Mouse (Mus musculus): ENCODE measurements around the gene Casq2.

Casq2 gene

DNA sequence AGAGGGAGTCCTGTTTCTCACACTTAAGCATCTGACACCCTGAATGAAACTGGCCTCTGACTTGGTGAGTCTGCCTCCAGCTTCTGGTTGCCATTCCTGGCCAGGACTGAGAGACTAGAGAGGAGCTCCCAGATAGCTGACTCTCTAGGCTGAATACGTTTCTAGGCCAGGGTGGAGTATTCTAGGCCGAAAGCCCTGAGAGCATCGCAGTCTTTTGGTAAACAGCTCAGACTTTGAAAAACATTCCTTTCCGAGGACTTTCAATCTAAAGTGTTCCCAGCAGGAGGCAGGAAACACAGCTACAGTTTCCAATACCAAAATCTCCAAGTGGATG, 80.0 kb downstream of the Casq2 start:
- DNase-seq = no peak

DNA sequence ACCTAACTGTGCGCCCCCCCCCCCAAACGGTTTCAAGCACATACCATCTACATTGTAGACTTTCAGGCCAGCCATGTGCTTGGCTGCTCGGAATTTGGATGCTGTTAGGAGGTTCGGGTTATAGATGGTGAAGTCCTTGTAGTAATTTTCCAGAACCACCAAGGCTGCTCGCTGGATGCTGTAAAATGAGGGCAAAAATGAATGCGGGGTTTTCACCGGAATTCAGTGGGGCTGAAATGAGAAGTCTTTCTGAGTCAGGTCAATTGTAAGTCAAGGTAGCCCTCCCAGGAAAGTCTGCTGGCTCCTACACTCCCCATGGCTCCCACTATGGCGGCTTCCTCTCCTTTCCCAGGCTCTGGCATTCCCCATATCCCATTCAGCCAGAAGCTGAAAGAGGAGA, 80.6 kb downstream of the Casq2 start:
- no peak for DNase-seq

DNA sequence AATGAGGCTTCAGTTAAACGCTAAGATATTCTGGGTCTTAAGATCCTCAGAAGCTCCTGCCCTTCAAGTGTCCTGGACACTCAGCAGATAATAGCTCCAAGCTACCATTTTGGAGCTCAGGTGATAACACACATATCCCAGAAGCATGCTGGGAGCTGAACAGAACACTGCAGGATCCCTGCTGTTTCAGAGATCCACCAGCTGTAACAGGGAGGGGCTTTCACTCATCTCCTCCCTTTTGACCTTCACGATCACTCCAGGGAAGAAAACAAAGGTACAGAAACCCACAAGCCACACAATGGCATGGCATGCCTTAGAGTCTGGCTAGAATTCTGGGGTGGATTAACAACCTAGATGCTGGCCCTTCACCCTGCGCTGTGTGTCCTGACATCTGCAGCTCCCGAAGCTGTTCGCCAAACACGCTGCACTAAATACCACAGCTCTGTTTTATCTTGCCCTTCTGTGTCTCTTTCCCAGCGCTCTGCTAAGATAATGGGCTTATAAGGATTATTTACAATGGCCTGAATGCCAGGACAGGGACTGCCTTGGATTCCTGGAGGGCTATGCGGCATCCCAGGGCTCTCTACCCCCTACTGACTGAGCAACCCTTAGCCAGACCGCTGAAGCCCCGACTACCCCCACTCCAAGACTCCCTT, 81.5 kb downstream of the Casq2 start:
- DNase-seq = no peak

DNA sequence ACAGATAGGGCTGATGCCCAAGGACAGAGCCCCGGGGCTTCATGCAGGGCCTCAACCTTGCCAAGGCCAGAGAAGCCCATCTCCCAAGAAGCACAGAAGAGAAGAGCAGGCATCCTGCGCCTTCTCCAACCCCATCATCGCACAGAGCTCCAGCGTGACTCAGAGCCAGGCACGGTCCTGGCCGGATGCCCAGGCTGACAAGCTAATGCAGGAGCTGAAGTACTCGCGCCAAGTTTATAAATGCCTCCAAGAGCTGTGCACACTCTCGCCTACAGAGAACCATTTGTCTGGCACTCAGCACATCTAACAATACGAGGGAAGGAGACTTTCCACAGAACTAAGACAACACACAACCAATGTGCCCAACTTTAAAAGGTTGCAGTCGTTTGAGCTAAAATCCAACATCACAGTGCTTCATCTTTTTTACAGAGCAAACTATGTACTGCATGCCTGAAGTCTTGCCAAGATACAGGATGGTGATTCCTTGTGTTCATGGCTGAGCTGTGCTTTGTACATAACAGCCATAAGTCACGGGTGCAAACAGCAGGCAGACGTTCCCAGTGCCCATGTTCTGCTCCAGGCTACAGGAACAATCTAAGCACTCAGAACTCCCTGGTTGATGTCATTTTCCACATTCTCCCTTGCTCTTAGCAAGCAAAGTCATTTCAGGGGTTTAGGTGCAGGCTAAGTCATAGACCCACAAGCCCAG, 83.1 kb downstream of the Casq2 start:
- peak; percentile 90 to 93 for DNase-seq

DNA sequence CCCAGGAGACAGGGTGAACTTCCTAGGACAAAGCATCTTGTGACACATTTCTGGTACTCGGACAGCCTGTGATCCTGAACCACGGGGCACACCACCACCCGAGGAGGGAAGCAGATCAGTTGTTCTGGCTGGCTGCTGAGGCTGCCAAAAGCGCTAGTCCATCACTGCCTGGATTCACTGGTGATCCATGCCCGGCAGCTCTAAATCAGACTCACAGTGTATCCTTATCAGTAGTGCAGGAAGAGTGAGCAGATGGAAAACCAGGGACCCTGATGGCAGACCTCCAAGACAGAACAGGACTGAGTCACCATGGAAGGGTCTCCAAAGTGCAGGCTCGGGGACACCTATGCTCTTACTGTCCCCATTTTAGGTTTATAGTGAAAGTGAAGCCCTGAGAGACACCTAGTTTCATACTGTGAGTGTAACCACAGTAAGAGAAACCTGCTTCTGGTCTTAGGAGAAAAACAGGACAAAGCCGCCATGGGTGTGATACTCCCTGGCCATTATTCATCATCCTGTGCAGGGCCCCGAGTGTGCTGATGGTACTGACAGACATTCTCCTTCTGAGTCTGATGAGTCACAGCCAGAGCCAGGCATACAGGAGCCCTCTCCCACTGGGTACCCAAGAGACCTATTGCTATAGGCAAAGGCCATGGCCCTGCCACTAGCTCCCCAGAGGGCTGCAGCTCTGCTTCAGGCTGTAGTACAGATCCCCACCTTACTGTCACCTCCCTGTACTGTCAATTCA, 88.1 kb downstream of the Casq2 start:
- DNase-seq = no peak

DNA sequence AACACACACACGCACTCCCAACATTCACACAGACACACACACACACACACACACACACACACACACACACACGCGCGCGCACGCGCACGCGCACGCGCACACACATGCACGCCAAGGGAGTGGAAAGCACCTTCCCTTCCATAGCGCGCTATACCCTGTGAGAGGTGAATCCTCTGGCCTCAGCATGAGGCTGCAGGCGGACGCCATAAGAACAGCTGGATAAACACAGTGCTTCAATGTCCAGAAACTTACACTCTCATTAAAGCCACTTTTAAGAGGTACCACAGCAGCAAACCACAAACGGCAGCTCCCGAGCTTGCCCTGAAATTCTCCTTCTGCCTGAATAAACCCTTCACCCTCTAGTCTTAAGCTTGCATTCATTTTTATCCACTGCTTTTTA, 89.5 kb downstream of the Casq2 start:
- DNase-seq = no peak

DNA sequence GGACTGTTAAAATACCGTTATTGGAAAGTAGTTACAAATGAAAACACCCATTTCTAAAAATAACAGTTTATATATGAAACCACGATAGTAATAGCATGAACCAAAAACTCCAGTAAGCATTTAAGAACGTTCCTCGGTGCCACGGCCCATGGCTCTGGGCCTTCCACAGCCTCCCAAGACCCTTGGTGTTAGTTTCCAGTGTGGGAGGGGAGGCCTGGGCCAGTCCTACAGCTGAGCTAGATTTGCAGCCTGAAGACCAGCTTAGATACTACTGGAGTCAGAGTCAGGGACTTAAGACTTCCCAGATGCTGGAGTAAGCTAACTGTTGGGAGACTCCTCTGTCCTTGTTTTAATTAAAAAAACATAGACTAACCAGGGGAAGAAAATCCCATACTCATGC, 89.9 kb downstream of the Casq2 start:
- no peak for DNase-seq

DNA sequence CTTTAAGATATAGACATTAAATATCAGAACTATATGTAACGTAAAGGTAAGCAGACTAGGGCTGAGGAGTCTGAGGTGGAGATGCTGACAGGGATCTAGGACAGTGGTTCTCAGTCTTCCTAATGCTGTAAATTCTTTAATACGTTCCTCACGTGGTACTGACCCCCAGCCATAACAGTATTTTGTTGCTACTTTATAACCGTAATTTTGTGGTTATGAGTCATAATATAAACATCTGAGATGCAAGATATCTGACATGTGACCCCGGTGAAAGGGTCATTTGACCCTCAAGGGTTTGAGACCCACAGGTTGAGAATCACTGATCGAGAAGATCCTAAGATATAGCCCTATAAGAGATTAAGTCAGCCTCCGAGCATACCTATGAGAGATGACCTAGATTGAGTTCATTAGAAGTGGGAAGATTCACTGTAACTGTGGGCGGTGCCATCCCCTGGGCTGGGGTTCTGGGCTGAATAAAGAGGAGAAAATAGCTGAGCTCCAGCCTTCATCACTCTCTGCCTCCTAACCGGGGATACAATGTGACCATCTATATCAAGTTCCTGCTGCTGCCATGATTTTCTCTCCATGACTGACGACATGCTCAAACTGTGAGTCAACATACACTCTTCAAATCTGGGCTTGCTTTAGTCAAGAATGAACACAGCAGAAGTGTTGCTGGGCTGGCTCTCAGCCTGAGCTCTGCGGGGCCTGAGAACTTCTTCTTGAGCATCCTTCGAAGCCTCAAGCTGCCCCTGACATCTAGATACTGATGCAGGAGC, 91.8 kb downstream of the Casq2 start:
- no peak for DNase-seq

DNA sequence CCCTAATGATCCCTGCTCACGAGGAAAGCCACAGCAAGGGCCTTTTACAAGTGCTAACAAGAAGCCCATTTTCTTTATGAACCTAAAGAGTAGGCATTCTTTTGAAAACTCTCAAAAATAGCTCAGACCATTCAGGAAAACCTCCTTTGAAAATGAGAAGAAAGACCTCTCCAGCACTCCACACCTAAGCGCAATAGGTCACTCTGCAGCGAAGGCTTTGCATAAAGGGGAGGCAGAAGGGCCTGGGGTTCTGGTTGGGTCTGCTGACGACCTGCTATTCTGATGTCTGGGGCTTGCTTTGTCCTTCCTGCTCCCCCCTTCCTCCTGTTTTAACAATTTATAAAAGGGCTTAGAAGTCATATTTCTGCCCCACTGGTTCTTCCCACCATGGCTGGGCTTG, 93.7 kb downstream of the Casq2 start:
- no peak for DNase-seq

DNA sequence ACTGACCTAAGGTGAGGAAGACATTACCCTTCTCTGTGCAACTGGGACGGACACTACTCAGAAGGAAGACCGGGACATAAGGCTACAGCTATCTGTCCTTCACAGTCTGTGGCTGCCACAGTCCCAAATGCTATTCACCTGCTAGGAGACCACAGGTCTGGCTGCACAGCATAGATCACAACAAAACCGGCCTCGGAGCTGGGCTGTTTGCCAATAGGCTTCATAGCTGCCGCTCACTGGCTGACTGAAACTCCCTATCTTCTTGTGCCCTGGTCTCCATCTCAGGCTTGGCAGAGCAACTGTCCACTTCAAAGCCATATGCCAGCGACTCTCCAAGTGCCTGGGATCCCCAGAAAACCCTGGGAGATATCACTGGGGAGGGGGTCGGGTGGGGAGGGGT, 94.5 kb downstream of the Casq2 start:
- DNase-seq = peak; percentile 33 to 47

DNA sequence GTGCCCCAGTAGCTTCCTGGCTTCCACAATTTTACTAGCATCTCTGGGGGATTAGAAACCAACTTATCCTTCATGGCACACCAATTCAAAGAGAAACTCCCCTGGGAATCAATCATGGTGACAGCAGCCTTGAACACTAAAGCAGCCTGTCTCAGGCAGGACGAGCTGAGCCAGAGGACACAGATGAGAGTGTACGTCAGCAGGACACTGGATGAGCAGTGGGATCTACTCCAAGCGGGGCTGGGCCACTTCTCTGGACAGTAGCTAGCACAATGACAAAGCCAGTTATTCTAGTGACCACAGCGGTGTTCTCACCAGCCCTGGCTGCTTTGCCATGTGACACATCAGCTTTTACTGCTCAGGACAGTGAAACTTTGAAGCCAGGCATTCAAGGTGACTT, 95.0 kb downstream of the Casq2 start:
- no peak for DNase-seq

DNA sequence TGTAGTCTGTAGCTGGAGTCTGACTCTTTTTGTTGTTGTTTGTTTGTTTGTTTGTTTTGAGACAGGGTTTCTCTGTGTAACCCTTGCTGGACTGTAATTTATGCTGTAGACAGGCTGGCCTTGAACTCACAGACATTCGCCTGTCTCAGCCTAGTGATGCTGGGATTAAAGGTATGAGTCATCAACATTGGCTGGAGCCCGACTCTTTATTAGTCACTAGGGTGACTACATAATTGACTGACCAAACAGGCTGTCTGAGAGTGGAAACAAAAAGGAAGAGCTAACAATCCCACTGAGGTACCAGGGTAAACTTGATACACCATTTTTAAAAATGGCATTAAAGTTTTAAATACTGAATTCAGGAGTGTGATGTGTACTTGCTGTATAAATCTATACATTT, 96.4 kb downstream of the Casq2 start:
- DNase-seq = no peak

DNA sequence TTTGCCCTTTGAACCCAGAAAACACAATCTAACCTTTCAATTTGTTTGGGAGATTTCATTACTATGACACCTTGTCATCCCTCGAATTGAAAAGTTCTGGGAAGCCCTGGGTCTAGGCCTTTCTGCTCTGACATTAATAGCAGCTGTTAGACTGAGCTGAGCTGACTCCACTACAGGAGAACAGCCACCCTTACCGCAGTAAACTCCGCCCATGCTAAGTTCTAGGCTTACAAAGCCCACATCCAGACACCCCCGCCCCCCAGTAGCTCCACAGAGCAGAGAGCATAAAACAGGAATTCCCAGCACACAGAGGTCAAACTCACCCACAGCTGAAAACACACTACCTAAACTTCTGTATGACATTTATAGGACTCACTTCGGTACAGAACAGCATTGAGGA, 98.5 kb downstream of the Casq2 start:
- DNase-seq = peak in 1 of 2 experiments; percentile 29

DNA sequence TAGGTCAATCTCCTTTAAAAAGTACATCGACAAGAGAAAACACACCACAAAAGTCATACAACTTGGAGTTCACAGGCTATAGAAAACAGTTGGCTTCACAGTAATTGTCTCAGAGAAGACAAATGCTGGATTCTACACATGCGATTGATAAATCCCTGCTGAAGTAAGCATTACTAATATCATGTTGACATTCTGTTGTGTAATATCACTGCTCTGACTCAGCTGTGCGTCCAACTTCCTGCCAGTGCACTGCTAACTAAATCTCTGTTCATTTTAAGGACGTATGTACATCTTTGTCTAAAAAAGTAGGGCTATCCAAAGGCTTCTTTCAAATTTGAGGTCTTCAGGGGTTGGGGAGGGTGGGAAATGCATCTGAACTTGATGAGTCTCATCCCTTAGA, 101.2 kb downstream of the Casq2 start:
- no peak for DNase-seq

DNA sequence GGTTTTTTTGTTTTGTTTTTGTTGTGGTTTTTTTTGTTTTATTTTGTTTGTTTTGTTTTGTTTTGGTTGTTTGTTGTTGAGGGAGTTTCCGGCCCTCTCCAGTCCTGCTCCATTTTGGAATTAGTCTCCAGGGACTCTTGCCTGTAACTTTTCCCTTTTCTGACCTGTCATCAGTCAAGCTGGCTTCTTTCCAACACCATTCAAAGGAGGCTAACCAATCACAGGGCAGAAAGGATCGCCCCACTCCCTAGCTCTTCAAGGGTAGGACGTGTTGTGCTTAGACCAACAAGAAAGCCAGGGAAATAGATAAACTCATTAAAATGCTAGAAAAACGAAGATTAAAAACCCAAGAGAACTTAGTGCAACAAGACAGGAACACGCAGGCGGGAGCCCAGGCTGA, 102.8 kb downstream of the Casq2 start:
- no peak for DNase-seq

DNA sequence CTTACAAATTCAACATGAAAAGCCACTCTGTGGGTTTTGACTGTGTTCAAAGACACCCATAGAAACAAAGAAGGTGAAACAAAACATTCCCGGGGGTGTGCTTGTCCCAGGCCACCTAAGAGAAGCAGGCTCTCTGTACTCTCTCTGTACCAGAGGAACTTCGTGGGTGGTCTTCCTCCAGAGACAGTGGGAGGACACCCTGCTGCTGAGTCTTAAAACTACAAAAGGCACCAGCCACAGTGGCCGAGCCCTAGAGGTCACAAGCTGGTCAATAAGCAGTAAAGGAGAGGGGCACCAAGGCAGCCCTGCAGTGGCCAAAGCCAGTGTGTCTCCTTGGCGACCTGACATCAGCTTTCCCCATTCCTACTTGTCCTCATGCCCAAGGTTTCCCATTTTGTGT, 103.8 kb downstream of the Casq2 start:
- DNase-seq = no peak

DNA sequence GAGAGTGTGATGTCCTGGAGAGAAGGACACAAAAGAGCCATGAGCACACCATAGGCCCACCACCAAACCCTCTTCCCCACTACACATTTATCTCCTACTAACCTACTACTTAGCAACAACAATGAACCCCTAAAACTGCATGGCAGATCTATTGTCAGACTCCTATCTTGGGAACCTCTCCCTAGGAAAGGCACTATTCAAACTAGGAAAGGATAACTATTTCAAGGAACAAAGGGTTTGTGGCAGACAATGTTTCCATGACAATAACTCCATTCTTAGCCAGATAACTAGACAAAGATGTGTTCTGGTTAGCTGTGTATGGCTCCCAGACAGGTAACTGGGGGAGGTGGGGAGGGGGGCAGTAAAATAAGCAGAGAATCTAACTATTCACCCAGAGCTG, 104.4 kb downstream of the Casq2 start:
- no peak for DNase-seq

DNA sequence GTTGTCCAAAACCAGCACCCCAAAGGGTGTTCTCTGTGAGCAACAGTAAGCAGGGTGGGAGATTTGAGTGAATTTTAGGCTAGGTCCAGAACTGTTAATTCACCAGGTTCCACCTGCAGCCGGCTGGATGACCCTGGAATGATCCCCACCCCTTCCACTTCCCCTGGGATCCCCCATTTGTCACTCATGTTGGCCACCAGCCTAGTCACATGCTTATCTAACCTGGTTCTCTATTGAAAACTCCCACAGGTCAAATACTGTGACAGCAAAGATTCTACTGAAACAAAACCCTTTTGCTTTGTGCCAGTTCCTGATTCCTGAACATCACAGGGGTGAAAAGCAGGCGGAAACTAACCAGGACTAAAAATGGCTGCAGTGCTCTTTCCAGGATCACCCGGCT, 105.4 kb downstream of the Casq2 start:
- DNase-seq = no peak

DNA sequence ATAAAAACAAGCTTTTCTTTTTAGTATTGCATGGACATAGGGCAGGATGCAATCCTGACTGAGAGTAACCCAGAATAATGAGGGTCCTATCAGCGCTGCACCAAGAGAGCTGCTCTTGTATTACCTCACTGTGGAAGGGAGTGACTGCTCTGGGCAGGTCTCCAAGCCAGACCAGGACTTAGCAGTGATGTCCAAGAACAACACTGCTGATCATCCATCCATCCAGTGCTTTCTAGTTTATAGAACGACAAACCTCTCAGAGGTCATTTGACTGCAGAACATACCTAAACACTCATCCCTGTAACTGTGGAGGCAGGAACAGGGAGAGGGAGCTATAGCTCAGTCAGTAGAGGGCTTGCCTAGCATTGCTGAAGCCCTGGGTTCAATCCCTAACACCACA, 106.4 kb downstream of the Casq2 start:
- peak; percentile 69 to 73 for DNase-seq

DNA sequence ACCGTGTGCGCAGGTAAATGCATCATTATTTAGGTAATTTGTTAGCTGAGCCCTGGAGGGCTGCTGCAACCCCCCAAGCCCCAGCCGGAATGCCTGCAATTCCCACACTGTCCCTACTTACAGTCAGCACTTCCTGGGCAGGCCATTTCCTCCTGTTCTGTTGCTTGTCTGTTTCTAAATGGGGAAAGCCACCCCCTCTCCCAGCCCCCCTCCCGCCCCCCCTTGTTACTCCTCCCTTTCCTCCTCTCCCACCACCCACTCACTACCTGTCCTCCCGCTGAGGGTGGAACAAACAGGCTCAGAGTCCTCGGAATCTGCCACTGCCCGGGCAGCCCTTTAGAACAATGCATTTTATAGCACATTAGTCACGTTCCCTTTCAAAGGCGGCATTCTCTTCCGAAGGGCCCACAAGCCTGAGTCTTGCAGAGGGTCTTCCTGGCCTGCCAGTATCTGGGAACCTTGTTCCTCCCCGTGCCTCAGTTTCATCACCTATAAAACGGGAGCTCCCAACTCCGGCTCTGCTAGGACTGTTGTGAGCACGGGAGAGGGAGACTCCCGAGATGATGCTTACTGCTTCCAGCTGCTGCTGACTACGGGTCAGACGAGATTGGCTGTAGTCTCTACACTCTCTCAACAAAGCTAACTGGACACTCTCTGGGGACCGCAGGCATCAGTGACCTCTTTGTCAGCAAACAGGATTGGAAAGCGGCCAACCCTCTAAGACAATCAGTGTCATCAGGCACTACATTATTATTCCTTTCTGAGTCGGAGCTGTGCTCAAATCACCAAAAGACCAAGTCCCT, 107.5 kb downstream of the Casq2 start:
- peak; percentile 49 to 62 for DNase-seq

DNA sequence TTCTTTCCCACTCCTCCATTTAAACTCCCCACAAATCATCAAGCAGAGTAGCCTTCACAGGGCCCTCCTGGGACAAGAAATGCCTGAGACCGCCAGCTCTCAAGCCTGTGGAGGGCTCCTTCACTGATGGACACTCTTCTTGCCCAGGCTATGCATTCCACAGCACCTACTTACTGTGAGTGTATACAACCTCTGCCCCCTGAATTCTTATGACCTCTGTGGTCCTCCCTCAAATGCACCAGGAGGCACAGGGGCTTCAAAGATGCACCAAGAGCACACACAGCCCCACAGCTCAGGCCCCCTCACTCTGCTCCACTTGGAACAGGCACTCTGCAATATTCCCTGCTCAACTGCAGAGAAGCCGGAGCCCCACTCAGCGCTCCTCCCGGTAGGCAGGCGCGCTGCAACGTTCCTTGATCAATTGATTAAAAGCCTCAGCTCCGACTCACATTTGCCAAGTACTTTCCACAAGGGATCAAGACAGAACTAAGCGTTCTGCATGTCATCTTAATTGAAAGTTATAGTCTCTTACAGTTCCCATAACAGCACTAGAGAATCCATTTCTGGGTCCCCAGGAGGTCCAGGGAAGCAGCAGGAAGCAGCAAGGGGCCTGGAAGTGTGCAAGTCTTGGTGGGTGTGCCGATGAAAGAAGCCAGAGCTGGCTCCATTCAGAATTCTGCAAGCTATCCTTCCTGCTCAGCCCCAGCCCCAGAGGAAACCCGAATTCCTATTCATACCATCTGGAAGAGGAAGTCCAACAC, 108.3 kb downstream of the Casq2 start:
- peak in 1 of 2 experiments; percentile 46 for DNase-seq

DNA sequence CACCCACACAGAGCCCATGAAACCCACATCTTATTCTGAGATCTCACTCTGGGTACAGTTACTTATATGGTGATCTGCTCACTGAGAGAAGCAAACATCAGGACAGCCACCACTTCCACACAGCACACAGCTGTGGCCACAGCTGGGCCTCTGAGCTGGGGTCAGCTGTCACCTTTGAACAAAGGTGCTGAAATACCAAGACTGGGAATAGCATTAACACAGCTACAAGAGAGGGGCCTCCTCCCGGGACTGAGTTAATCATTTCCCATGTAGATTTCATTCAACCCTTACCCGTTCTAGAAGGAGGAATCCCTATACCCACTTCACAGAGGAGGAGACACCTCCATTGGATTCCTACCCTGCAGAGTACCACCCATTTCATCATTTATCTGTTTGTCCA, 109.5 kb downstream of the Casq2 start:
- no peak for DNase-seq

All from kidney, postnatal 4 days (tissue).